Mouse (Mus musculus): ENCODE results near the gene Gjd2. TPM values are rescaled to one million over a fixed set of nuclear protein-coding genes. Genes with fewer than 3 reads are reported as not detected.

Gjd2 gene
- total and polyA plus RNA-seq, 3 experiments = not detected

DNA sequence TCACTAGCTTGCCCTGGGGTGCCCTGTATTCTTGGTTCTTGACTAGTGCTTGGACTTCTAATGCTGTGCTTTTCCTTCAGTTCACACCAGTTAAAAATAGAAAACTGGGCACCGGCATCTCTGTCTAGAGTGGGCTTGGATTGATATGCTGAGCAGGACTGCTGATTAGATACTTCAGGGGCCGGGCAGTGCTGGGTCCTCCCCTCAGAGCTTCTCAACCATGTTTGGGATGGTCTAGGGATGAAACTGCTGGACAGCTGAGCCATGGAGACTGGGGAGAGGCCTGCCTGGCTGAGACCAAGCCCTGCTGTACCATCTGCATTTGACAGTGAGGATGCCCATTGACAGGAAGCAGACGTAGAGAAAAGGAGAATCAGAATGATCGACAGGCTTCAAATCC, 40.7 kb upstream of the Gjd2 start:
- TF ChIP-seq POLR2A (IDR thresholded peaks at IDR 0.05; ENCODE audit: insufficient read depth, low read depth, low read length) (peak; percentile 88), CTCF (IDR thresholded peaks at IDR 0.05) (no peak), EP300 (IDR thresholded peaks at IDR 0.05; ENCODE audit: insufficient read depth, low read depth, low read length) (peak; percentile 75; the same call in 1 of the 2 replicates)
- WGBS = 35% methylated on average over 4 of the region's 4 CpGs
- peak overlapping the region; percentile 90 for H3K27ac ChIP-seq
- H3K4me1 ChIP-seq (ENCODE audit: control insufficient read depth, insufficient read depth, low read length) = no peaks in the 10 kb centered on the region; the same call in 1 of the 2 replicates
- intact Hi-C loops (cut with DNase I) = no loop called here
- H3K79me2 ChIP-seq (replicated peaks; ENCODE audit: control insufficient read depth, insufficient read depth, low read length) = no peaks in the 10 kb centered on the region
- peaks cover 14% of the 10 kb centered on the region for H3K36me3 ChIP-seq (ENCODE audit: control insufficient read depth, insufficient read depth, low read length)
- H3K4me3 ChIP-seq = peak overlapping the region; percentile 50
- no peaks in the 10 kb centered on the region for H3K27me3 ChIP-seq (ENCODE audit: control insufficient read depth, insufficient read depth, low read length)
- peak in 1 of 2 experiments; percentile 77 for DNase-seq
- peak overlapping the region; percentile 33 for H3K9ac ChIP-seq (ENCODE audit: low read depth, low read length)

DNA sequence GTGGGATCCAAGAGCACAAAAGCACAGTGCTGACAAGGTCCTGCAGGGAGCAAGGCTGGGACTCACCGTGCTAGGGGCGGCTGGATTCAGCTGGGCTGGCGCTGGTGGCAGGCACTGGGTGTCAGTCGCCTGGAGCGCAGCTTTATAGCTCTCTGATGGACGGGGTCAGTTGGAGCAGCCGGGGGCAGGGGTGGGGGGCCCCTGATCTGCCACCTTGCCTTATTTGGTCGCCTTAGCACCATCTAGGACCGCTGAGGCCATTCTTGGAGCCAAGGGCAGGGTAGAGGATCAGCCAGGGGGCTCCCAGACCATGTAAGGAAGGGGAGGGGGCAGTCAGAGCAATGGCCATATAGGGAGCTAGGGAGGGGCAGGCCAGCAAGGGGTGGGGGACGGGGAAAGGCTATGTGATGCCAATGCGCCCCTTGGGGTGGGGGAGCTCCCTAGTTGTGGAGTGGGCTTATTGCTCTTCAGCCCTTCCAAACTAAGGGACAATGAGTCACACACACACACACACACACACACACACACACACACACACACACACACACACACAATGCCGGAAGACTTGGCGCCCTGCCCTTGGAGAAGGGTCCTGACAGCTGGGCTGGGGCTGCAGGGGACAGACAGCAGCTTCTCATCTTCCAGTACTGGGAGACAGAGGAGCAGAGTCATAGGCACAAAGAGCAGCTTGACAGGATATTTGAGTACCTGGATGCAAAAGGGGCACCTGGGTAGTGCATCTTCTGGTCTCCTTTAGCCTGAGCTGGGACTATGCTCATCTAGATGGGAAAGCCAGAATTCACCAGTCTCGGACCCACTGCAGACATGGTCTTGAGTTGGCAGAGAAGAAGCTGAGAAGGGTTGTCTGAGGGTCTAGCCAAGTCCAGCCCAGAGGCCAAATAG, 39.5 kb upstream of the Gjd2 start, which contains the start of gene Actc1:
TSS of gene Actc1 (minus strand) at position 853 of the 903 bp plus-strand sequence.
- H3K27ac ChIP-seq = peak within 1 kb of the TSS; percentile 90
- H3K4me3 ChIP-seq = peak within 1 kb of the TSS; percentile 55
- no peaks in the 10 kb centered on the region; the same call in 1 of the 2 replicates for H3K4me1 ChIP-seq (ENCODE audit: control insufficient read depth, insufficient read depth, low read length)
- no peak for TF ChIP-seq CTCF (IDR thresholded peaks at IDR 0.05)
- peak; percentile 79; the same call in 1 of the 2 replicates for TF ChIP-seq EP300 (IDR thresholded peaks at IDR 0.05; ENCODE audit: insufficient read depth, low read depth, low read length)
- TF ChIP-seq POLR2A (IDR thresholded peaks at IDR 0.05; ENCODE audit: insufficient read depth, low read depth, low read length) = peak; percentile 97
- H3K27me3 ChIP-seq (ENCODE audit: control insufficient read depth, insufficient read depth, low read length) = no peaks in the 10 kb centered on the region
- DNase-seq = peak; percentile 73 to 78
- intact Hi-C loops (cut with DNase I) = no loop called here
- H3K9ac ChIP-seq (ENCODE audit: low read depth, low read length) = peak within 1 kb of the TSS; percentile 89
- WGBS = 24% methylated on average over 14 of the region's 14 CpGs
- H3K79me2 ChIP-seq (replicated peaks; ENCODE audit: control insufficient read depth, insufficient read depth, low read length) = no peaks in the 10 kb centered on the region
- H3K36me3 ChIP-seq (ENCODE audit: control insufficient read depth, insufficient read depth, low read length) = peaks cover 15% of the 10 kb centered on the region

DNA sequence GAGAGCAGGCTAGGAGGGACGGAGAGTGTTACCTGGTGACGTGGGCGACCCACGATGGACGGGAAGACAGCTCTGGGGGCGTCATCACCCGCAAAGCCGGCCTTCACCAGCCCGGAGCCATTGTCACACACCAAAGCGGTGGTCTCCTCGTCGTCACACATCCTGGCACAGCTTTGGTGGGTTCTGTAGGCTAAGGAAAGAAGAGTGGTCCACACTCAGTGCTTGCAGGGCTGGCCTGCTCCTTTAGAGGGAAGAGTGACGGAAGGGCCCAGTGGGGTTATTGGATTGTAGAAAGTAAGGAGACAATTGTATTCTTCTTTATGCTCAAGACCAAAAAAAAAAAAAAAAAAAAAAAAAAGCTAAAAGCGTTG, 38.4 kb upstream of the Gjd2 start:
- TF ChIP-seq POLR2A (IDR thresholded peaks at IDR 0.05; ENCODE audit: insufficient read depth, low read depth, low read length) = peak; percentile 63; the same call in 1 of the 2 replicates
- TF ChIP-seq CTCF (IDR thresholded peaks at IDR 0.05) = no peak
- TF ChIP-seq EP300 (IDR thresholded peaks at IDR 0.05; ENCODE audit: insufficient read depth, low read depth, low read length) = peak; percentile 52; the same call in 1 of the 2 replicates
- no peaks in the 10 kb centered on the region for H3K27me3 ChIP-seq (ENCODE audit: control insufficient read depth, insufficient read depth, low read length)
- DNase-seq = no peak
- intact Hi-C loops (cut with DNase I) = loop anchor here (2.0 kb wide), 1 partner anchor 71 kb away; no protein-coding TSS in a partner anchor
- peak overlapping the region; percentile 90 for H3K27ac ChIP-seq
- no peaks in the 10 kb centered on the region; the same call in 1 of the 2 replicates for H3K4me1 ChIP-seq (ENCODE audit: control insufficient read depth, insufficient read depth, low read length)
- no peaks in the 10 kb centered on the region for H3K79me2 ChIP-seq (replicated peaks; ENCODE audit: control insufficient read depth, insufficient read depth, low read length)
- H3K36me3 ChIP-seq (ENCODE audit: control insufficient read depth, insufficient read depth, low read length) = peaks cover 15% of the 10 kb centered on the region
- WGBS = 57% methylated on average over 13 of the region's 14 CpGs
- H3K4me3 ChIP-seq = peak overlapping the region; percentile 55
- peak overlapping the region; percentile 89 for H3K9ac ChIP-seq (ENCODE audit: low read depth, low read length)

DNA sequence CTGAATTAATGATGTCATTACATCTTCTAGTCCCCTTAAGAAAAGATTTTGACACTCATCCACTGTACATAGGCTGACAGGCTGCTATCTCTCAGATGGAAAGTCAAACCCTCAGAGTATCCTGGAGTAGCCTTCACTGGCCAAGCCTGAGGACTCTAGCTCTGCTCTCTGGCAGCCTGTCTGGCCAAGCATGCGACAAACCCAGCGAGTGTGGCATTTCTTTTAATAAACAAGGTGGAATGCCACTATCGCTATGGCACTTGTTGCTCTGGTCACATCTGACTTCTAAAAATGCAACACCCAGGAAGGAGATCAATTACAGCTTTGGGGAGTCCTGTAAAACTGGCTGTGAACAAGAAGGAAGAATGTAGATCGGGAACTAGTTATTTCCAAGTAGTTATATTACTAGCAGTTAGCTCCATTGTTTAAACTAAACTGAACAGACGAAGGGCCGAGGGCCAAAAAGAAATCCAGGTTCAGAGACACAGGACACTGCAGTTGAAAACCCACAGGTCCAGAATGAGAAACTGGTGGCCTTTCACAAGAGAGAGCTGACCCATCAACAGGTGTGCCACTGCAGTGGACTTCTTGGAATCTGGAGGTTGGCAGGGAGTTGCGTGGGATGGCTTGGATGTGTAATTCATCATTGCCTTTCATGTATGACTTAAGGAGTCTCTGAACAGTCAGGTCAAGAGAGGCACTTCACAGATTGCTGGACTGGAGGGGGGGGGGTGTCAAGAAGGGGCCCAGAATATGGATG, 37.9 kb upstream of the Gjd2 start:
- Histone ChIP-seq H3K4me3 (peak overlapping the region; percentile 55), H3K27ac (peak overlapping the region; percentile 90), H3K36me3 (ENCODE audit: control insufficient read depth, insufficient read depth, low read length) (peaks cover 15% of the 10 kb centered on the region), H3K9ac (ENCODE audit: low read depth, low read length) (peak overlapping the region; percentile 89), H3K79me2 (replicated peaks; ENCODE audit: control insufficient read depth, insufficient read depth, low read length) (no peaks in the 10 kb centered on the region), H3K27me3 (ENCODE audit: control insufficient read depth, insufficient read depth, low read length) (no peaks in the 10 kb centered on the region), H3K4me1 (ENCODE audit: control insufficient read depth, insufficient read depth, low read length) (no peaks in the 10 kb centered on the region; the same call in 1 of the 2 replicates)
- no peak for DNase-seq
- 63% methylated on average over 7 of the region's 7 CpGs for WGBS
- intact Hi-C loops (cut with DNase I) = loop anchor here (2.0 kb wide), 1 partner anchor 70 kb away; no protein-coding TSS in a partner anchor
- TF ChIP-seq EP300 (IDR thresholded peaks at IDR 0.05; ENCODE audit: insufficient read depth, low read depth, low read length) (peak; percentile 34; the same call in 1 of the 2 replicates), CTCF (IDR thresholded peaks at IDR 0.05) (no peak)

DNA sequence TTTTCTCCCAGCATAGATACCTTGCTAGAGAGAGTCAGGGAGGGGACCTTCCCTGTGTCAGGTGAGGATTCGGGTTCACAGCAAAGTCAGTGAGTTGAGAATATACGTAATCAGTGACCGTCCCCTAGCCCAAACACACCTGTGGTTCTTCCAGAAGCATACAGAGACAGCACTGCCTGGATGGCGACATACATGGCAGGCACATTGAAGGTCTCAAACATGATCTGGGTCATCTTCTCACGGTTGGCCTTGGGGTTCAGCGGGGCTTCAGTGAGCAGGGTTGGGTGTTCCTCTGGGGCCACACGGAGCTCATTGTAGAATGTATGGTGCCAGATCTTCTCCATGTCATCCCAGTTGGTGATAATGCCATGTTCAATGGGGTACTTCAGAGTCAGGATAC, 36.7 kb upstream of the Gjd2 start:
- H3K27me3 ChIP-seq (ENCODE audit: control insufficient read depth, insufficient read depth, low read length) = no peaks in the 10 kb centered on the region
- intact Hi-C loops (cut with DNase I) = loop anchor here (2.0 kb wide), 1 partner anchor 69 kb away; no protein-coding TSS in a partner anchor
- H3K9ac ChIP-seq (ENCODE audit: low read depth, low read length) = peak overlapping the region; percentile 45
- peak overlapping the region; percentile 55 for H3K4me3 ChIP-seq
- WGBS = 69% methylated on average over 7 of the region's 7 CpGs
- no peaks in the 10 kb centered on the region; the same call in 1 of the 2 replicates for H3K4me1 ChIP-seq (ENCODE audit: control insufficient read depth, insufficient read depth, low read length)
- TF ChIP-seq CTCF (IDR thresholded peaks at IDR 0.05) = no peak
- TF ChIP-seq POLR2A (IDR thresholded peaks at IDR 0.05; ENCODE audit: insufficient read depth, low read depth, low read length) = peak; percentile 71
- 0 out of 2 replicates have a peak, but pooled peaks have one; percentile 13 for TF ChIP-seq EP300 (IDR thresholded peaks at IDR 0.05; ENCODE audit: insufficient read depth, low read depth, low read length)
- H3K79me2 ChIP-seq (replicated peaks; ENCODE audit: control insufficient read depth, insufficient read depth, low read length) = no peaks in the 10 kb centered on the region
- peaks cover 15% of the 10 kb centered on the region for H3K36me3 ChIP-seq (ENCODE audit: control insufficient read depth, insufficient read depth, low read length)
- H3K27ac ChIP-seq = peak overlapping the region; percentile 90
- no peak for DNase-seq
